Mouse (Mus musculus): ENCODE results near the gene Rcor1. TPM values are rescaled to one million over a fixed set of nuclear protein-coding genes. Genes with fewer than 3 reads are reported as not detected.

Rcor1 gene
- polyA plus RNA-seq, 1 experiment, result 14.4 TPM

- H3K27ac ChIP-seq (ENCODE audit: control insufficient read depth, insufficient read depth, low read depth, low read length), result no peak overlapping the region
Observed at GRCm38 (mm10) chr12:111007134-111008103, 31.7 kb upstream of the Rcor1 start.

GRCm38 (mm10) chr12:111008500-111009490, 30.4 kb upstream of the Rcor1 start:
- H3K4me1 ChIP-seq (ENCODE audit: control insufficient read depth, insufficient read depth, low read length), result peaks cover 3% of the 10 kb centered on the region
- TF ChIP-seq CTCF (IDR thresholded peaks at IDR 0.05; ENCODE audit: control insufficient read depth, insufficient read depth, insufficient replicate concordance, low read depth, low read length) (no peak), POLR2A (IDR thresholded peaks at IDR 0.05; ENCODE audit: control insufficient read depth, low read depth, low read length) (no peak)
- no peaks in the 10 kb centered on the region for H3K27me3 ChIP-seq (ENCODE audit: control insufficient read depth, insufficient read depth, low read length)
- H3K36me3 ChIP-seq (ENCODE audit: control insufficient read depth, insufficient read depth, low read length), result no peaks in the 10 kb centered on the region
- no peak overlapping the region for H3K4me3 ChIP-seq (ENCODE audit: control insufficient read depth, low read depth, low read length)
- H3K27ac ChIP-seq (ENCODE audit: control insufficient read depth, insufficient read depth, low read depth, low read length), result no peak overlapping the region

More at GRCm38 (mm10) chr12:111007134-111008103, 31.7 kb upstream of the Rcor1 start:
- Histone ChIP-seq H3K4me1 (ENCODE audit: control insufficient read depth, insufficient read depth, low read length) (peaks cover 3% of the 10 kb centered on the region), H3K4me3 (ENCODE audit: control insufficient read depth, low read depth, low read length) (no peak overlapping the region; the same call in 1 of the 2 replicates), H3K36me3 (ENCODE audit: control insufficient read depth, insufficient read depth, low read length) (no peaks in the 10 kb centered on the region), H3K27me3 (ENCODE audit: control insufficient read depth, insufficient read depth, low read length) (no peaks in the 10 kb centered on the region)
- TF ChIP-seq CTCF (IDR thresholded peaks at IDR 0.05; ENCODE audit: control insufficient read depth, insufficient read depth, insufficient replicate concordance, low read depth, low read length) (no peak), POLR2A (IDR thresholded peaks at IDR 0.05; ENCODE audit: control insufficient read depth, low read depth, low read length) (no peak)

GRCm38 (mm10) chr12:111009615-111010257, 29.4 kb upstream of the Rcor1 start:
- TF ChIP-seq CTCF (IDR thresholded peaks at IDR 0.05; ENCODE audit: control insufficient read depth, insufficient read depth, insufficient replicate concordance, low read depth, low read length), result no peak
- TF ChIP-seq POLR2A (IDR thresholded peaks at IDR 0.05; ENCODE audit: control insufficient read depth, low read depth, low read length), result no peak
- Histone ChIP-seq H3K36me3 (ENCODE audit: control insufficient read depth, insufficient read depth, low read length) (no peaks in the 10 kb centered on the region), H3K4me1 (ENCODE audit: control insufficient read depth, insufficient read depth, low read length) (peaks cover 3% of the 10 kb centered on the region), H3K27me3 (ENCODE audit: control insufficient read depth, insufficient read depth, low read length) (no peaks in the 10 kb centered on the region), H3K4me3 (ENCODE audit: control insufficient read depth, low read depth, low read length) (no peak overlapping the region), H3K27ac (ENCODE audit: control insufficient read depth, insufficient read depth, low read depth, low read length) (no peak overlapping the region)

- Histone ChIP-seq H3K36me3 (ENCODE audit: control insufficient read depth, insufficient read depth, low read length) (no peaks in the 10 kb centered on the region), H3K4me1 (ENCODE audit: control insufficient read depth, insufficient read depth, low read length) (no peaks in the 10 kb centered on the region; the same call in 1 of the 2 replicates), H3K27me3 (ENCODE audit: control insufficient read depth, insufficient read depth, low read length) (no peaks in the 10 kb centered on the region), H3K4me3 (ENCODE audit: control insufficient read depth, low read depth, low read length) (no peak overlapping the region), H3K27ac (ENCODE audit: control insufficient read depth, insufficient read depth, low read depth, low read length) (no peak overlapping the region)
- TF ChIP-seq CTCF (IDR thresholded peaks at IDR 0.05; ENCODE audit: control insufficient read depth, insufficient read depth, insufficient replicate concordance, low read depth, low read length) (no peak), POLR2A (IDR thresholded peaks at IDR 0.05; ENCODE audit: control insufficient read depth, low read depth, low read length) (no peak)
Observed at GRCm38 (mm10) chr12:111016807-111017206, 22.3 kb upstream of the Rcor1 start.

GRCm38 (mm10) chr12:111018068-111018467, 21.1 kb upstream of the Rcor1 start:
- TF ChIP-seq POLR2A (IDR thresholded peaks at IDR 0.05; ENCODE audit: control insufficient read depth, low read depth, low read length) (no peak), CTCF (IDR thresholded peaks at IDR 0.05; ENCODE audit: control insufficient read depth, insufficient read depth, insufficient replicate concordance, low read depth, low read length) (no peak)
- H3K27ac ChIP-seq (ENCODE audit: control insufficient read depth, insufficient read depth, low read depth, low read length), result no peak overlapping the region
- H3K4me1 ChIP-seq (ENCODE audit: control insufficient read depth, insufficient read depth, low read length), result no peaks in the 10 kb centered on the region; the same call in 1 of the 2 replicates

GRCm38 (mm10) chr12:111019086-111019485, 20.1 kb upstream of the Rcor1 start:
- Histone ChIP-seq H3K27ac (ENCODE audit: control insufficient read depth, insufficient read depth, low read depth, low read length) (no peak overlapping the region), H3K27me3 (ENCODE audit: control insufficient read depth, insufficient read depth, low read length) (no peaks in the 10 kb centered on the region), H3K4me1 (ENCODE audit: control insufficient read depth, insufficient read depth, low read length) (no peaks in the 10 kb centered on the region; the same call in 1 of the 2 replicates), H3K36me3 (ENCODE audit: control insufficient read depth, insufficient read depth, low read length) (no peaks in the 10 kb centered on the region), H3K4me3 (ENCODE audit: control insufficient read depth, low read depth, low read length) (no peak overlapping the region)
- no peak for TF ChIP-seq CTCF (IDR thresholded peaks at IDR 0.05; ENCODE audit: control insufficient read depth, insufficient read depth, insufficient replicate concordance, low read depth, low read length)
- no peak for TF ChIP-seq POLR2A (IDR thresholded peaks at IDR 0.05; ENCODE audit: control insufficient read depth, low read depth, low read length)

More at GRCm38 (mm10) chr12:111018068-111018467, 21.1 kb upstream of the Rcor1 start:
- Histone ChIP-seq H3K27me3 (ENCODE audit: control insufficient read depth, insufficient read depth, low read length) (no peaks in the 10 kb centered on the region), H3K36me3 (ENCODE audit: control insufficient read depth, insufficient read depth, low read length) (no peaks in the 10 kb centered on the region), H3K4me3 (ENCODE audit: control insufficient read depth, low read depth, low read length) (no peak overlapping the region)

All from testis, adult 2 months (tissue).